Mouse (Mus musculus): ENCODE measurements at regions not wholly inside any gene's neighbourhood (a gene's known extent, or its start where the extent isn't known, plus 50 kb on each side); places are given as distances from the start of the nearest gene placed in this dataset.

- no peak for TF ChIP-seq CTCF (IDR thresholded peaks at IDR 0.05; ENCODE audit: extremely low read depth, insufficient read depth, low read length)
- TF ChIP-seq POLR2A (IDR thresholded peaks at IDR 0.05; ENCODE audit: extremely low read depth, insufficient read depth, low read length) = no peak
Measured at GRCm38 (mm10) chr17:14140266-14140665, 63.8 kb downstream of the Dact2 start.
